Mouse (Mus musculus) bone marrow macrophage, adult 2 months (primary cell): ENCODE measurements around the gene Gm2916.
"Not testable (repeated sequence)": the region's sequence is repeated elsewhere in the genome, so short reads cannot be mapped to it uniquely, and the experiment has no call there.

Source experiments
- CTCF ChIP-seq: IDR thresholded peaks from 2 replicates; pipeline ENCODE4 v1.5.1; 2012; ENCODE audit warnings: low read depth, mild to moderate bottlenecking, low read length, moderate library complexity
- POLR2A ChIP-seq: IDR thresholded peaks from 2 replicates; pipeline ENCODE4 v1.6.1; 2012; ENCODE audit warnings: mild to moderate bottlenecking, low read depth, low read length, borderline replicate concordance

- not testable (repeated sequence) for TF ChIP-seq CTCF, POLR2A
These were observed 38.0 kb upstream of the Gm2916 start, which contains the start of gene Gm3033 for GRCm38 (mm10) chr14:3845945-3846344.
